Mouse (Mus musculus): ENCODE data around the gene Gm4312.
"Not testable (repeated sequence)": the region's sequence is repeated elsewhere in the genome, so short reads cannot be mapped to it uniquely, and the experiment has no call there.

GRCm38 (mm10) chr10:100361038-100361437, 21.3 kb downstream of the Gm4312 start, which contains the start of gene Gm4307:
- TF ChIP-seq POLR2A (IDR thresholded peaks at IDR 0.05; ENCODE audit: insufficient read depth, low read length); EP300 (IDR thresholded peaks at IDR 0.05; ENCODE audit: insufficient read depth, low read depth, low read length): not testable (repeated sequence)

Measured in ES-Bruce4 (cell line).